Mouse (Mus musculus) liver, embryonic 13.5 days (tissue): ENCODE results near the gene Pxn. TPM values are rescaled to one million over a fixed set of nuclear protein-coding genes. Genes with fewer than 3 reads are reported as not detected.

ENCODE experiments used
- ATAC-seq: fragments of 200-750 bp; cut with Nextera tagmentation; 2 replicates; pipeline ENCODE4 v1.8.0; 2017; ENCODE audit warnings: low read depth, mild to moderate bottlenecking, moderate number of reproducible peaks, moderate library complexity
- DNase-seq: peaks from one replicate; pipeline ENCODE4 v3.0.0; 2022
- H3K27ac ChIP-seq: fragments of 300-500 bp; sonication (generic); 2 replicates; pipeline ENCODE4 v1.5.1; 2015; ENCODE audit warnings: moderate library complexity, mild to moderate bottlenecking, inconsistent platforms
- H3K27me3 ChIP-seq: fragments of 300-500 bp; sonication (generic); 2 replicates; pipeline ENCODE4 v1.6.1; 2015; ENCODE audit warnings: mild to moderate bottlenecking, inconsistent platforms
- H3K36me3 ChIP-seq: fragments of 300-500 bp; sonication (generic); 2 replicates; pipeline ENCODE4 v1.6.1; 2015; ENCODE audit warnings: mild to moderate bottlenecking, inconsistent platforms
- H3K4me1 ChIP-seq: fragments of 300-500 bp; sonication (generic); replicated peaks from 2 replicates; pipeline ENCODE4 v1.6.1; 2015; ENCODE audit warnings: inconsistent platforms
- H3K4me2 ChIP-seq: fragments of 300-500 bp; sonication (generic); 2 replicates; pipeline ENCODE4 v1.6.1; 2015; ENCODE audit warnings: inconsistent platforms, mild to moderate bottlenecking, moderate library complexity
- H3K4me3 ChIP-seq: fragments of 300-500 bp; sonication (generic); replicated peaks from 2 replicates; pipeline ENCODE4 v1.5.1; 2015; ENCODE audit warnings: mild to moderate bottlenecking, inconsistent platforms
- H3K9ac ChIP-seq: fragments of 300-500 bp; sonication (generic); 2 replicates; pipeline ENCODE4 v1.6.1; 2015; ENCODE audit warnings: mild to moderate bottlenecking, inconsistent platforms
- H3K9me3 ChIP-seq: fragments of 300-500 bp; sonication (generic); replicated peaks from 2 replicates; pipeline ENCODE4 v1.6.1; 2016; ENCODE audit warnings: inconsistent platforms
- WGBS: fragments of 180-500 bp; shearing (Covaris S2); methylation state at CpG from one replicate; pipeline ENCODE4 v1.1.7; 2015; ENCODE audit not compliant: insufficient replicate concordance; 5-methylcytosine and 5-hydroxymethylcytosine counted together
- polyA plus RNA-seq: library from polyadenylated mRNA; unstranded; fragments of >200 nt; fragmentation: Nextera tagmentation; extraction: Ambion mirVana; gene quantifications from 2 replicates; pipeline ENCODE4 v1.2.1, GENCODE M21; 2015

Gene Pxn
- polyA plus RNA-seq, 1 experiment from 2014 or later = 11.1 TPM

- H3K36me3 ChIP-seq = 0 out of 2 replicates have a peak, but pooled peaks cover 3% of the 10 kb centered on the region
- WGBS = 21% methylated on average over 20 of the region's 21 CpGs
- H3K9ac ChIP-seq = peak overlapping the region; percentile 57
- H3K4me1 ChIP-seq = peaks cover 76% of the 10 kb centered on the region
- peak; percentile 59 for ATAC-seq
- no peaks in the 10 kb centered on the region for H3K27me3 ChIP-seq
- H3K27ac ChIP-seq = peak overlapping the region; percentile 84
- peak overlapping the region; percentile 64 for H3K4me2 ChIP-seq
- no peaks in the 10 kb centered on the region for H3K9me3 ChIP-seq
- peak overlapping the region; percentile 46 for H3K4me3 ChIP-seq
- DNase-seq = no peak
These were observed 15.3 kb downstream of the Pxn start for GRCm38 (mm10) chr5:115521553-115522461.

- WGBS = 85% methylated on average over 4 of the region's 4 CpGs
- H3K9ac ChIP-seq = peak overlapping the region; percentile 14; the same call in 1 of the 2 replicates
- no peak for ATAC-seq
- H3K4me1 ChIP-seq = peaks cover 75% of the 10 kb centered on the region
- H3K4me2 ChIP-seq = peak overlapping the region; percentile 64
- H3K27ac ChIP-seq = peak overlapping the region; percentile 84
- DNase-seq = no peak
- 0 out of 2 replicates have a peak, but pooled peaks cover 3% of the 10 kb centered on the region for H3K36me3 ChIP-seq
- H3K9me3 ChIP-seq = no peaks in the 10 kb centered on the region
- H3K4me3 ChIP-seq = no peak overlapping the region
- no peaks in the 10 kb centered on the region for H3K27me3 ChIP-seq
These were observed 16.1 kb downstream of the Pxn start for GRCm38 (mm10) chr5:115522531-115522930.

- peaks cover 77% of the 10 kb centered on the region for H3K4me1 ChIP-seq
These were observed 16.6 kb downstream of the Pxn start for GRCm38 (mm10) chr5:115522981-115523499.

GRCm38 (mm10) chr5:115523971-115524370, 17.5 kb downstream of the Pxn start:
- ATAC-seq = no peak

More at GRCm38 (mm10) chr5:115522981-115523499, 16.6 kb downstream of the Pxn start:
- 0 out of 2 replicates have a peak, but pooled peaks have one; percentile 9 for ATAC-seq
- Histone ChIP-seq H3K4me3 (no peak overlapping the region), H3K9ac (0 out of 2 replicates have a peak overlapping the region, but pooled peaks have one; percentile 14), H3K4me2 (peak overlapping the region; percentile 64), H3K9me3 (no peaks in the 10 kb centered on the region), H3K27me3 (no peaks in the 10 kb centered on the region), H3K27ac (peak overlapping the region; percentile 84), H3K36me3 (0 out of 2 replicates have a peak, but pooled peaks cover 3% of the 10 kb centered on the region)
- DNase-seq = no peak
- 63% methylated on average over 15 of the region's 15 CpGs for WGBS

GRCm38 (mm10) chr5:115524471-115524870, 18.0 kb downstream of the Pxn start:
- H3K36me3 ChIP-seq = no peaks in the 10 kb centered on the region
- no peak overlapping the region for H3K4me2 ChIP-seq
- no peak for ATAC-seq
- H3K27ac ChIP-seq = peak overlapping the region; percentile 55; the same call in 1 of the 2 replicates
- no peaks in the 10 kb centered on the region for H3K27me3 ChIP-seq
- peaks cover 86% of the 10 kb centered on the region for H3K4me1 ChIP-seq
- no peaks in the 10 kb centered on the region for H3K9me3 ChIP-seq
- no peak overlapping the region for H3K4me3 ChIP-seq
- WGBS = 58% methylated on average over 12 of the region's 12 CpGs
- no peak for DNase-seq
- 0 out of 2 replicates have a peak overlapping the region, but pooled peaks have one; percentile 30 for H3K9ac ChIP-seq

More at GRCm38 (mm10) chr5:115523971-115524370, 17.5 kb downstream of the Pxn start:
- 0 out of 2 replicates have a peak overlapping the region, but pooled peaks have one; percentile 30 for H3K9ac ChIP-seq
- peak overlapping the region; percentile 55 for H3K27ac ChIP-seq
- 39% methylated on average over 15 of the region's 15 CpGs for WGBS
- DNase-seq = no peak
- H3K4me1 ChIP-seq = peaks cover 86% of the 10 kb centered on the region
- no peaks in the 10 kb centered on the region for H3K9me3 ChIP-seq
- H3K4me2 ChIP-seq = no peak overlapping the region
- no peaks in the 10 kb centered on the region for H3K27me3 ChIP-seq
- no peaks in the 10 kb centered on the region for H3K36me3 ChIP-seq
- H3K4me3 ChIP-seq = no peak overlapping the region

GRCm38 (mm10) chr5:115525416-115525815, 18.9 kb downstream of the Pxn start:
- H3K4me2 ChIP-seq = no peak overlapping the region
- no peak overlapping the region for H3K4me3 ChIP-seq
- no peaks in the 10 kb centered on the region for H3K27me3 ChIP-seq
- no peak for DNase-seq
- WGBS = 82% methylated on average over 4 of the region's 4 CpGs
- no peaks in the 10 kb centered on the region for H3K9me3 ChIP-seq
- peaks cover 89% of the 10 kb centered on the region for H3K4me1 ChIP-seq
- H3K27ac ChIP-seq = 0 out of 2 replicates have a peak overlapping the region, but pooled peaks have one; percentile 4
- no peaks in the 10 kb centered on the region for H3K36me3 ChIP-seq
- no peak for ATAC-seq
- H3K9ac ChIP-seq = no peak overlapping the region

- Histone ChIP-seq H3K36me3 (no peaks in the 10 kb centered on the region), H3K4me3 (no peak overlapping the region), H3K4me2 (no peak overlapping the region), H3K27me3 (no peaks in the 10 kb centered on the region), H3K9ac (no peak overlapping the region), H3K9me3 (no peaks in the 10 kb centered on the region), H3K27ac (no peak overlapping the region), H3K4me1 (peaks cover 89% of the 10 kb centered on the region)
- DNase-seq (no peak), ATAC-seq (no peak)
- 82% methylated on average over 9 of the region's 9 CpGs for WGBS
These were observed 19.5 kb downstream of the Pxn start for GRCm38 (mm10) chr5:115525943-115526342.

GRCm38 (mm10) chr5:115526456-115527202, 20.2 kb downstream of the Pxn start:
- WGBS = 82% methylated on average over 17 of the region's 17 CpGs
- H3K4me3 ChIP-seq = no peak overlapping the region
- no peaks in the 10 kb centered on the region for H3K27me3 ChIP-seq
- H3K9me3 ChIP-seq = no peaks in the 10 kb centered on the region
- peaks cover 89% of the 10 kb centered on the region for H3K4me1 ChIP-seq
- DNase-seq = no peak
- H3K4me2 ChIP-seq = no peak overlapping the region
- no peak overlapping the region for H3K9ac ChIP-seq
- no peak for ATAC-seq
- no peak overlapping the region for H3K27ac ChIP-seq
- H3K36me3 ChIP-seq = no peaks in the 10 kb centered on the region

GRCm38 (mm10) chr5:115528128-115528527, 21.7 kb downstream of the Pxn start:
- H3K9me3 ChIP-seq = no peaks in the 10 kb centered on the region

GRCm38 (mm10) chr5:115529364-115529741, 22.9 kb downstream of the Pxn start:
- no peak for ATAC-seq
- H3K4me2 ChIP-seq = peak overlapping the region; percentile 35; the same call in 1 of the 2 replicates
- no peak overlapping the region for H3K4me3 ChIP-seq
- DNase-seq = no peak
- H3K9ac ChIP-seq = no peak overlapping the region
- H3K36me3 ChIP-seq = no peaks in the 10 kb centered on the region
- 57% methylated on average over 8 of the region's 8 CpGs for WGBS
- H3K27me3 ChIP-seq = no peaks in the 10 kb centered on the region
- no peaks in the 10 kb centered on the region for H3K9me3 ChIP-seq
- H3K27ac ChIP-seq = peak overlapping the region; percentile 83
- H3K4me1 ChIP-seq = peaks cover 89% of the 10 kb centered on the region

More at GRCm38 (mm10) chr5:115528128-115528527, 21.7 kb downstream of the Pxn start:
- Histone ChIP-seq H3K4me3 (no peak overlapping the region), H3K9ac (no peak overlapping the region), H3K4me2 (no peak overlapping the region), H3K27me3 (no peaks in the 10 kb centered on the region), H3K4me1 (peaks cover 89% of the 10 kb centered on the region), H3K36me3 (no peaks in the 10 kb centered on the region), H3K27ac (no peak overlapping the region)
- DNase-seq = no peak
- ATAC-seq = no peak
- WGBS = 66% methylated on average over 5 of the region's 5 CpGs
